Mouse (Mus musculus) embryonic facial prominence, embryonic 13.5 days (tissue): ENCODE measurements around the gene Map3k5. TPM values are rescaled to one million over a fixed set of nuclear protein-coding genes. Genes with fewer than 3 reads are reported as not detected.

Experiments used
- ATAC-seq: fragments of 200-750 bp; cut with Nextera tagmentation; 2 replicates; pipeline ENCODE4 v1.8.0; 2017; ENCODE audit warnings: low read depth; ENCODE audit not compliant: insufficient number of reproducible peaks, insufficient read depth, low FRiP score, low TSS enrichment
- H3K27ac ChIP-seq: fragments of 300-500 bp; sonication (generic); 2 replicates; pipeline ENCODE4 v1.5.1; 2015; ENCODE audit warnings: moderate library complexity, mild to moderate bottlenecking, inconsistent platforms
- H3K27me3 ChIP-seq: fragments of 300-500 bp; sonication (generic); 2 replicates; pipeline ENCODE4 v1.6.1; 2015; ENCODE audit warnings: mild to moderate bottlenecking, inconsistent platforms
- H3K36me3 ChIP-seq: fragments of 300-500 bp; sonication (generic); 2 replicates; pipeline ENCODE4 v1.6.1; 2015; ENCODE audit warnings: mild to moderate bottlenecking, inconsistent platforms
- H3K4me1 ChIP-seq: fragments of 300-500 bp; sonication (generic); 2 replicates; pipeline ENCODE4 v1.6.1; 2015; ENCODE audit warnings: inconsistent platforms
- H3K4me2 ChIP-seq: fragments of 300-500 bp; sonication (generic); 2 replicates; pipeline ENCODE4 v1.6.1; 2015; ENCODE audit warnings: moderate library complexity, mild to moderate bottlenecking, inconsistent platforms
- H3K4me3 ChIP-seq: fragments of 300-500 bp; sonication (generic); 2 replicates; pipeline ENCODE4 v1.5.1; 2015; ENCODE audit warnings: mild to moderate bottlenecking, inconsistent platforms
- H3K9ac ChIP-seq: fragments of 300-500 bp; sonication (generic); 2 replicates; pipeline ENCODE4 v1.6.1; 2015; ENCODE audit warnings: mild to moderate bottlenecking, inconsistent platforms
- H3K9me3 ChIP-seq: fragments of 300-500 bp; sonication (generic); 2 replicates; pipeline ENCODE4 v1.6.1; 2016; ENCODE audit warnings: inconsistent platforms
- WGBS: fragments of 180-500 bp; shearing (Covaris S2); methylation state at CpG from one replicate; pipeline ENCODE4 v1.1.7; 2015; ENCODE audit warnings: mixed read lengths; 5-methylcytosine and 5-hydroxymethylcytosine counted together
- polyA plus RNA-seq: library from polyadenylated mRNA; unstranded; fragments of >200 nt; fragmentation: Nextera tagmentation; extraction: Ambion mirVana; gene quantifications from 2 replicates; pipeline ENCODE4 v1.2.1, GENCODE M21; 2015

Gene Map3k5
- polyA plus RNA-seq, 1 experiment from 2014 or later: 2.0 TPM

GRCm38 (mm10) chr10:20069771-20070460 is 135.6 kb downstream of the Map3k5 start:
- Histone ChIP-seq H3K27me3 (no peaks in the 10 kb centered on the region), H3K4me1 (no peaks in the 10 kb centered on the region), H3K4me2 (no peak overlapping the region), H3K27ac (no peak overlapping the region), H3K9me3 (no peaks in the 10 kb centered on the region), H3K4me3 (no peak overlapping the region), H3K9ac (no peak overlapping the region), H3K36me3 (no peaks in the 10 kb centered on the region)
- ATAC-seq: no peak
- WGBS: 89% methylated on average over 11 of the region's 11 CpGs

- no peak overlapping the region for H3K9ac ChIP-seq
- WGBS: 84% methylated on average over 14 of the region's 14 CpGs
- ATAC-seq: no peak
- H3K4me3 ChIP-seq: no peak overlapping the region
- H3K9me3 ChIP-seq: no peaks in the 10 kb centered on the region
- no peaks in the 10 kb centered on the region for H3K4me1 ChIP-seq
- no peaks in the 10 kb centered on the region for H3K27me3 ChIP-seq
- no peak overlapping the region for H3K4me2 ChIP-seq
- no peak overlapping the region for H3K27ac ChIP-seq
- no peaks in the 10 kb centered on the region for H3K36me3 ChIP-seq
These were observed 136.4 kb downstream of the Map3k5 start for GRCm38 (mm10) chr10:20070576-20071109.

GRCm38 (mm10) chr10:20071716-20072115 is 137.4 kb downstream of the Map3k5 start:
- H3K9ac ChIP-seq: no peak overlapping the region
- no peak overlapping the region for H3K27ac ChIP-seq
- H3K4me3 ChIP-seq: no peak overlapping the region
- ATAC-seq: no peak
- no peak overlapping the region for H3K4me2 ChIP-seq
- H3K4me1 ChIP-seq: no peaks in the 10 kb centered on the region
- H3K36me3 ChIP-seq: no peaks in the 10 kb centered on the region
- 89% methylated on average over 6 of the region's 6 CpGs for WGBS
- H3K9me3 ChIP-seq: no peaks in the 10 kb centered on the region
- no peaks in the 10 kb centered on the region for H3K27me3 ChIP-seq

DNA sequence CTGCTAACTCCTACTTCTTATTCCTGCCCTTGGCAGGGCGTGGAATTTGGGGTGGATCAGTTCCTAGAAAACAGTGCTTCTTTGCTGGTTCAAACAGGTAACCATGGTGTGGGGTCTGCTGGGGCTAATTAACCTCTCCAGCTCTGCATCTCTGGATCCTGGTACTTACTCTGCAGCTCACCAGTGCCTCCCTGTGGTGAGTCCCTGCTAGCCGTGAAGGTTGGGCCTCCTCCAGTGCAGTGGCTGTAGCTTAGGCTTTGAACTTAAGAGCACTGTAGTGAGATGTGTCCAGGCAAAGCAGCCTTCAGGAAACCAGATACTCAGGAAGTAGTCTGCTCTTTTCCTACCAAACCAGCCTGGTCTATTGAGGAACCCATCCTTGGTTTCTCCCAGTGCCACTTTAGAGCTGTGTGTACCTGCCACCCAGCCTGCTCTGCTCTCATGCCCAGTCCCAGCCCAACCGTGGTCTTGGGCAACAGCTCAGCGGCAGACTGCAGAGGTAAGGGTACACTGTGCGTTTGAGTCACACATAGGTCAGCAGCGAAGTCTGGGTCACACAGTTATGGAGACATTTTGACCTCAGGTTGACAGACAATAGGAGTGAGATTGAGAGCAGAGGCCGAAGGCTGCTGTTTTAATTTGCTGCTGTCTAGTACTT is 139.1 kb downstream of the Map3k5 start:
- H3K36me3 ChIP-seq: no peaks in the 10 kb centered on the region
- ATAC-seq: no peak
- 65% methylated on average over 7 of the region's 7 CpGs for WGBS
- H3K4me2 ChIP-seq: no peak overlapping the region
- no peaks in the 10 kb centered on the region for H3K27me3 ChIP-seq
- H3K4me1 ChIP-seq: no peaks in the 10 kb centered on the region
- no peak overlapping the region for H3K27ac ChIP-seq
- H3K4me3 ChIP-seq: no peak overlapping the region
- H3K9me3 ChIP-seq: no peaks in the 10 kb centered on the region
- H3K9ac ChIP-seq: no peak overlapping the region

DNA sequence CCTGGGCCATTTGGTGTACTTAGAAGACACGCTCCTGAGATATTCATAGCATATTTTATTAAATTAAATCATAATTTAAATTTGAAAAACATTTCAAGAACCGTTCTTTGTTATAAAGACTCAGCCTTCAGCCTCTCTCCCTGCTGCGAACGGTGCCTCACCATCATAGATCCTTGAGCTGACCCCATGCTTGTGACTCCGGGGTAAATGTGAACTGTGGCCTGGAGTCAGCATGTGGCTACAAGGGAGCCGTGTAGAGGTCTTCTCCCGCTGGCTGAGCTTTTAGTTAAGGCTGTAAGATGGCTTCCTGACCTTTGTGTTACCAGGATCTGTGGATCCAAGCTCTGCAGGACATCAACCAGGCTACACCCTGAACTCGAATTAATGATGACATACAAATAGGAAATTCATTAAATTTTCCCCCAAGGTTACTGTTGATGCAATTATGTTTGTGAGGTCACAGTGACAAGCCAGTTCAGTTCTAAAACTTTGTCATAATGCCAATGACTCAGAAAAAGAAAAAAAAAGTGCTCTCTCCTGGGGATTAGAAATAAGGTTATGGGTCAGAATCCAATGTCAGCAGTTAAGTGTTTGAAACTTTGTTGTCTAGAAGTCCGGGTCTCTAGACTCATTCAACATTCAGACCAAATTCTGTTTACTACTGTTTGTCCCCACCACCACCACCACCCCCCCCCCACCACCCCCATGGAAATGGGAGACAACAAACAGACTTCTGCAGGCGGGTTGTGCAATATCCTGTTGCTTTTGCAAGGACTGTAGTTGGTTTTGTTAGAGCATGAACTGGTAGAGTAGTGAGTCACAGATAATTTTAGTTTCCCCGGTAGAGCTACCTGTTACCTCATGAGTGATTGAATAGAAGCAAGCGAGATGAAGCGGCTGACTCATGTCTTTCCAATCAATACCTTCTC is 142.5 kb downstream of the Map3k5 start:
- H3K4me1 ChIP-seq: no peaks in the 10 kb centered on the region
- ATAC-seq: no peak
- no peaks in the 10 kb centered on the region for H3K27me3 ChIP-seq
- H3K9me3 ChIP-seq: no peaks in the 10 kb centered on the region
- 75% methylated on average over 13 of the region's 13 CpGs for WGBS
- H3K27ac ChIP-seq: no peak overlapping the region
- H3K36me3 ChIP-seq: no peaks in the 10 kb centered on the region
- H3K9ac ChIP-seq: no peak overlapping the region
- H3K4me3 ChIP-seq: no peak overlapping the region
- H3K4me2 ChIP-seq: no peak overlapping the region

DNA sequence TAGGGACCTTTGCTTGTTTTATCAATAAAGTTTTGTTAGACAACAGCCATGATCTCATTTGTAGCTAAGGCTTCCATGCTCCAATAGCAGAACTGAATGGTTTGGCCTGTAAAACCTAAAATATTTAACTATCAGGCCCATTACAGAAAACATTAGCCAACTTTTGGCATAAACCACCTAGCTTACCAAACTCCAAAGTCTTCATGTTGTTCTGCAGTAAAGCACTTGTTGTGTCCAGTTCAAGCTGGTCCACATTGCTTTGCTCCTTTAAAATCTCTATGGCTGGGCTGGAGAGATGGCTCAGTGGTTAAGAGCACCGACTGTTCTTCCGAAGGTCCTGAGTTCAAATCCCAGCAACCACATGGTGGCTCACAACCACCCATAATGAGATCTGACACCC is 144.1 kb downstream of the Map3k5 start:
- no peak for ATAC-seq

DNA sequence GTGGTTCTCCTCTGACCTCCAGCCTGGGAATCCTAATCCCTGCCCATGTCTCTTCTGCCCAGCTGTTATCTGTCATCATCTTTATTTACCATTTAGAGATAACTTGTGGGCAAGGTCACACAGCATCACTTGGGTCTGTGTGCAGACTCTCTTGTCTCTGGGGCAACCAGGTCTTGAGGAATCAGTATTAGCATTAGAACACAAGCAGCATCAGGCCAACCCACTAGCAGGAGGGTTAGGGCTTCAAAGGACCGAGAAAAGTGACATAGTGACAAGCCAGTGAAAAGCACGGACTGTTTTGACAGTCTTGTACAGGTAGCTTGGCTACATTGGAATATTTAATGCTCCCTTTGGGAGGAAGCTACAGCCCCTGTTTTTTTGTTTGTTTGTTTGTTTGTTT is 153.6 kb downstream of the Map3k5 start:
- no peaks in the 10 kb centered on the region for H3K9me3 ChIP-seq
- WGBS: 76% methylated on average over 2 of the region's 2 CpGs
- no peak overlapping the region for H3K9ac ChIP-seq
- ATAC-seq: no peak
- H3K4me3 ChIP-seq: no peak overlapping the region
- H3K27ac ChIP-seq: no peak overlapping the region
- H3K4me2 ChIP-seq: no peak overlapping the region
- H3K4me1 ChIP-seq: no peaks in the 10 kb centered on the region
- H3K36me3 ChIP-seq: no peaks in the 10 kb centered on the region
- H3K27me3 ChIP-seq: no peaks in the 10 kb centered on the region

More for the DNA sequence above, 144.1 kb downstream of the Map3k5 start:
- Histone ChIP-seq H3K27ac (no peak overlapping the region), H3K9ac (no peak overlapping the region), H3K4me3 (no peak overlapping the region), H3K36me3 (no peaks in the 10 kb centered on the region), H3K4me2 (no peak overlapping the region), H3K9me3 (no peaks in the 10 kb centered on the region), H3K4me1 (no peaks in the 10 kb centered on the region), H3K27me3 (no peaks in the 10 kb centered on the region)
- WGBS: 97% methylated on average over 2 of the region's 2 CpGs

GRCm38 (mm10) chr10:20089026-20089425 is 154.8 kb downstream of the Map3k5 start:
- H3K4me1 ChIP-seq: no peaks in the 10 kb centered on the region
- no peak overlapping the region for H3K4me2 ChIP-seq
- H3K4me3 ChIP-seq: no peak overlapping the region
- no peak overlapping the region for H3K9ac ChIP-seq
- no peaks in the 10 kb centered on the region for H3K9me3 ChIP-seq
- no peaks in the 10 kb centered on the region for H3K27me3 ChIP-seq
- H3K36me3 ChIP-seq: no peaks in the 10 kb centered on the region
- WGBS: 60% methylated on average over 3 of the region's 3 CpGs
- no peak overlapping the region for H3K27ac ChIP-seq
- no peak for ATAC-seq

DNA sequence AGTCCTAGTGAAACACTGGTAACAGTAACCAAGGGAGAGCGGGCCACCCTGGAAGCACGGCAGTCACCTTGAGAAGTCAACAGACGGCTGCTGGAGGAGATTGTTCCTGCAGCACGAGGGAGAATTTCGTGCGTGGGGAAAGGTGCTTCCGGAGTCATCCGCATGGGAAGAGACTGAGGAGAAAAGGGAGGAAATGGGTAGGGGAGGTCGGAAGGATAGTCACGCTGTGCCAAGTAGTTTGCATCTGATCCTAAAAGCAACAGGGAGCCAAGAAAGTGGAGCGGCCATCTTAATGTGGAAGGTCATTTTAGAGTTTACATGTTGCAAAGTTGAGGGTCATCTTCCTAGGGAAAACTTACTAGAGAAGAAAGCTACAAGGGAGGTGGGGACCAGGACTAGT is 155.9 kb downstream of the Map3k5 start:
- 87% methylated on average over 11 of the region's 11 CpGs for WGBS
- H3K9ac ChIP-seq: no peak overlapping the region
- H3K4me2 ChIP-seq: no peak overlapping the region
- no peaks in the 10 kb centered on the region for H3K36me3 ChIP-seq
- no peaks in the 10 kb centered on the region for H3K9me3 ChIP-seq
- no peak for ATAC-seq
- H3K27ac ChIP-seq: no peak overlapping the region
- no peaks in the 10 kb centered on the region for H3K4me1 ChIP-seq
- H3K4me3 ChIP-seq: no peak overlapping the region
- no peaks in the 10 kb centered on the region for H3K27me3 ChIP-seq

GRCm38 (mm10) chr10:20091416-20091815 is 157.1 kb downstream of the Map3k5 start:
- H3K4me3 ChIP-seq: no peak overlapping the region
- no peak for ATAC-seq
- H3K4me2 ChIP-seq: no peak overlapping the region
- no peaks in the 10 kb centered on the region for H3K9me3 ChIP-seq
- no peaks in the 10 kb centered on the region for H3K27me3 ChIP-seq
- H3K4me1 ChIP-seq: no peaks in the 10 kb centered on the region
- no peak overlapping the region for H3K27ac ChIP-seq
- no peaks in the 10 kb centered on the region for H3K36me3 ChIP-seq
- 89% methylated on average over 2 of the region's 2 CpGs for WGBS
- no peak overlapping the region for H3K9ac ChIP-seq

DNA sequence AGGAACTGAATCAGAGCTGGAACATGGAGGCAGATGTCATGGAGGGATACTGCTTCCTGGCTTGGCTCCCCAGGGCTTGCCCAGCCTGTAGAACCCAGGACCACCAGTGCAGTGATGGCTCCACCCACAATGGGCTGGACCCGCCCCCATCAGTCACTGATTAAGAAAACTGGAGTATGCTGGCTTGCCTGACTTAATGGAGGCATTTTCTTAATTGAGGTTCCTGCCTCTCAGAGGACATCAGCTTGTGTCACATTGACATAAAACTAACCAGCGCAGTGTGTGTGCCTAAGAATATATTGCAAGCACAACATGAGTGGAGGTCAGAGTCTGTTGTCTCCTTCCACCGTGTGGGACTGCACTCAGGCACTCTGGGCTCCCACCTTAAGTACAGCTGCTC is 158.1 kb downstream of the Map3k5 start:
- Histone ChIP-seq H3K4me3 (no peak overlapping the region), H3K4me1 (no peaks in the 10 kb centered on the region)

More for the DNA sequence above, 158.1 kb downstream of the Map3k5 start:
- Histone ChIP-seq H3K9ac (no peak overlapping the region), H3K4me2 (no peak overlapping the region), H3K27me3 (no peaks in the 10 kb centered on the region), H3K36me3 (no peaks in the 10 kb centered on the region), H3K9me3 (no peaks in the 10 kb centered on the region), H3K27ac (no peak overlapping the region)
- 89% methylated on average over 3 of the region's 3 CpGs for WGBS
- no peak for ATAC-seq
